Mouse (Mus musculus): ENCODE results near the gene Asic1. TPM values are rescaled to one million over a fixed set of nuclear protein-coding genes. Genes with fewer than 3 reads are reported as not detected.

Gene Asic1
- 10 to 100 TPM; 66.7 to 81.0 TPM for total RNA-seq (2021)
- long read RNA-seq, experiment 1, full-length matches to known transcripts: 53 of 74 reads
- long read RNA-seq, experiment 1, partial matches to known transcripts: 8 of 74 reads
- long read RNA-seq, experiment 1, other reads (novel, unspliced or antisense): 13 of 74 reads
- long read RNA-seq, experiment 2, full-length matches to known transcripts: 35 of 66 reads
- long read RNA-seq, experiment 2, partial matches to known transcripts: 15 of 66 reads
- long read RNA-seq, experiment 2, other reads (novel, unspliced or antisense): 16 of 66 reads

- intact Hi-C loops (cut with DNase I): loop anchor here (2.0 kb wide), 1 partner anchor 173 kb away; no protein-coding TSS in a partner anchor
- H3K4me3 ChIP-seq: peak within 1 kb of the TSS; percentile 72
- DNase-seq (ENCODE audit: extremely low spot score in 1 of 2, low spot score in 2 of 2): peak; percentile 75 to 77
- no peak; the same call in none of the 2 replicates for TF ChIP-seq CTCF (IDR thresholded peaks at IDR 0.05)
- H3K27ac ChIP-seq: peak within 1 kb of the TSS; percentile 89
These were observed at the start of gene Asic1 for GRCm38 (mm10) chr15:99670154-99670821. Gene Asic1, plus strand, starts transcription at chr15:99670368.

GRCm38 (mm10) chr15:99622063-99622462 lies 48.1 kb upstream of the Asic1 start:
- TF ChIP-seq CTCF (IDR thresholded peaks at IDR 0.05): no peak
- H3K27ac ChIP-seq: no peak overlapping the region
- DNase-seq (ENCODE audit: extremely low spot score in 1 of 2, low spot score in 2 of 2): no peak
- intact Hi-C loops (cut with DNase I): no loop called here
- no peak overlapping the region for H3K4me3 ChIP-seq

GRCm38 (mm10) chr15:99631618-99632017 lies 38.5 kb upstream of the Asic1 start:
- intact Hi-C loops (cut with DNase I): no loop called here
- peak; percentile 36 for TF ChIP-seq CTCF (IDR thresholded peaks at IDR 0.05)
- no peak overlapping the region for H3K4me3 ChIP-seq
- H3K27ac ChIP-seq: no peak overlapping the region
- DNase-seq (ENCODE audit: extremely low spot score in 1 of 2, low spot score in 2 of 2): no peak

GRCm38 (mm10) chr15:99634702-99635101 lies 35.5 kb upstream of the Asic1 start:
- no peak overlapping the region for H3K4me3 ChIP-seq
- H3K27ac ChIP-seq: no peak overlapping the region
- DNase-seq (ENCODE audit: extremely low spot score in 1 of 2, low spot score in 2 of 2): no peak
- intact Hi-C loops (cut with DNase I): no loop called here
- no peak for TF ChIP-seq CTCF (IDR thresholded peaks at IDR 0.05)

GRCm38 (mm10) chr15:99637405-99638123 lies 32.6 kb upstream of the Asic1 start:
- Histone ChIP-seq H3K4me3 (no peak overlapping the region), H3K27ac (no peak overlapping the region)
- TF ChIP-seq CTCF (IDR thresholded peaks at IDR 0.05): no peak
- intact Hi-C loops (cut with DNase I): no loop called here
- DNase-seq (ENCODE audit: extremely low spot score in 1 of 2, low spot score in 2 of 2): no peak

- Histone ChIP-seq H3K4me3 (no peak overlapping the region), H3K27ac (no peak overlapping the region)
- no peak for DNase-seq (ENCODE audit: extremely low spot score in 1 of 2, low spot score in 2 of 2)
- no peak for TF ChIP-seq CTCF (IDR thresholded peaks at IDR 0.05)
- intact Hi-C loops (cut with DNase I): no loop called here
These were observed 32.1 kb upstream of the Asic1 start for GRCm38 (mm10) chr15:99638124-99638485.

- intact Hi-C loops (cut with DNase I): no loop called here
- no peak overlapping the region for H3K27ac ChIP-seq
- DNase-seq (ENCODE audit: extremely low spot score in 1 of 2, low spot score in 2 of 2): no peak
- TF ChIP-seq CTCF (IDR thresholded peaks at IDR 0.05): no peak
- no peak overlapping the region for H3K4me3 ChIP-seq
These were observed 27.5 kb upstream of the Asic1 start for GRCm38 (mm10) chr15:99642622-99643021.

GRCm38 (mm10) chr15:99643832-99644231 lies 26.3 kb upstream of the Asic1 start:
- intact Hi-C loops (cut with DNase I): no loop called here
- DNase-seq (ENCODE audit: extremely low spot score in 1 of 2, low spot score in 2 of 2): no peak
- Histone ChIP-seq H3K27ac (no peak overlapping the region), H3K4me3 (no peak overlapping the region)
- no peak for TF ChIP-seq CTCF (IDR thresholded peaks at IDR 0.05)

GRCm38 (mm10) chr15:99644776-99645175 lies 25.4 kb upstream of the Asic1 start:
- H3K27ac ChIP-seq: no peak overlapping the region
- intact Hi-C loops (cut with DNase I): no loop called here
- TF ChIP-seq CTCF (IDR thresholded peaks at IDR 0.05): no peak
- H3K4me3 ChIP-seq: no peak overlapping the region
- DNase-seq (ENCODE audit: extremely low spot score in 1 of 2, low spot score in 2 of 2): no peak

- intact Hi-C loops (cut with DNase I): no loop called here
- Histone ChIP-seq H3K27ac (no peak overlapping the region), H3K4me3 (no peak overlapping the region)
- no peak for TF ChIP-seq CTCF (IDR thresholded peaks at IDR 0.05)
- no peak for DNase-seq (ENCODE audit: extremely low spot score in 1 of 2, low spot score in 2 of 2)
These were observed 21.8 kb upstream of the Asic1 start for GRCm38 (mm10) chr15:99648326-99648725.

- Histone ChIP-seq H3K27ac (no peak overlapping the region), H3K4me3 (no peak overlapping the region)
- no peak for TF ChIP-seq CTCF (IDR thresholded peaks at IDR 0.05)
- intact Hi-C loops (cut with DNase I): no loop called here
- DNase-seq (ENCODE audit: extremely low spot score in 1 of 2, low spot score in 2 of 2): no peak
These were observed 21.0 kb upstream of the Asic1 start for GRCm38 (mm10) chr15:99649067-99649761.

GRCm38 (mm10) chr15:99650304-99650703 lies 19.9 kb upstream of the Asic1 start:
- Histone ChIP-seq H3K27ac (no peak overlapping the region), H3K4me3 (no peak overlapping the region)
- no peak for DNase-seq (ENCODE audit: extremely low spot score in 1 of 2, low spot score in 2 of 2)
- no peak for TF ChIP-seq CTCF (IDR thresholded peaks at IDR 0.05)
- intact Hi-C loops (cut with DNase I): no loop called here
